Mouse (Mus musculus): ENCODE results near the gene Cyb561d1.

GRCm38 (mm10) chr3:108169199-108169598 is 31.8 kb downstream of the Cyb561d1 start:
- TF ChIP-seq CTCF (conservative IDR thresholded peaks at IDR 0.05; ENCODE audit: insufficient read depth, insufficient read length, low read depth, low read length) (no peak), POLR2A (IDR thresholded peaks at IDR 0.05; ENCODE audit: low read depth, low read length) (no peak)
